Mouse (Mus musculus): Measurements from ENCODE around the gene Dnajb2. TPM values are rescaled to one million over a fixed set of nuclear protein-coding genes. Genes with fewer than 3 reads are reported as not detected.
"Not testable (repeated sequence)": the region's sequence is repeated elsewhere in the genome, so short reads cannot be mapped to it uniquely, and the experiment has no call there.

The Dnajb2 gene
- polyA plus RNA-seq, 1 experiment, result 20.1 TPM

- 2% methylated on average over 38 of the region's 38 CpGs for WGBS
- DNase-seq (ENCODE audit: low read depth, low spot score), result no peak
These were observed 17.8 kb upstream of the Dnajb2 start for GRCm38 (mm10) chr1:75218227-75219001.

DNA sequence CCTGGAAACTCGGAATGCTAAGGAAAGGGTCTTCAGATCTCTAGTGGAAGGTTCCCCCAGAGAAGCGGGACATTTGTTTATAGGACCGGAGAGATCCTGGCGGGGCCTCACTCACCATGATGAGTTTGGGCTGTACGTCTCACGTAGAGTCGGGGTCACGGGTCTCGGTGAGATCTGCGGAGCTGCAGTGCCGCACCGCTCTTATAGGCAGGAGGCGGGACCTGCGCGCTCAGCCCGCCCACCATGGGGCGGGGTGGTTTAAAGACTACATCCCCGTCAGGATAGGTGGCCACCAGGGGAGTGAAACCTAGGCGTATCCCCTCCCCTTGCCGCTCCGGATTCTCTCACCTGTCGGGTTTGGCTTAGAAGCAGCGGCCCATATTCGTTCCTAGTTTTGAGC is 17.1 kb upstream of the Dnajb2 start:
- under 1% methylated on average over 24 of the region's 24 CpGs for WGBS
- DNase-seq (ENCODE audit: low read depth, low spot score), result peak; percentile 71

DNA sequence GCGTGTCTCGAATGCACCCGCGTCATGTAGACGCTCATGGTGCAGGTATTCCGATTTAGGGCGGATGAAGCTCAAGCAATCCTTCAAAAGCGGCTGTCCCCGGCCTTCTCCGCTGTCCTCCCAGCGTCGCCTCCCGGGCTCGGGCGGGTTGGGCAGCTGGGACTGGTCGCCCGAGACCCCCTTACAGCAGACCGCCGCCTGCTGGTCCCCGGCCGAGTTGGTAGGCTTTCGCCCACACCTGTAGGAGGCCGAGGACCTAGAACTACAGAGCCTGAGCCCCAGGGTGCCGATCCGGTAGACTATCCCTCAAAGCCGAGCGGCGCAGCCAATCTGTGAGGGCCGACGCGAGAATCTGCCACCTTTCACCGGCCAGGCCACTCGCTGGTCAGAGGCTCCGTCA is 16.7 kb upstream of the Dnajb2 start, which contains the start of gene Tuba4a:
Gene Tuba4a, minus strand, starts transcription at position 335 of the 400 bp plus-strand sequence.
- 3% methylated on average over 34 of the region's 34 CpGs for WGBS
- DNase-seq (ENCODE audit: low read depth, low spot score), result no peak

GRCm38 (mm10) chr1:75221538-75221937 is 14.7 kb upstream of the Dnajb2 start:
- no peak for DNase-seq (ENCODE audit: low read depth, low spot score)
- 74% methylated on average over 3 of the region's 3 CpGs for WGBS

DNA sequence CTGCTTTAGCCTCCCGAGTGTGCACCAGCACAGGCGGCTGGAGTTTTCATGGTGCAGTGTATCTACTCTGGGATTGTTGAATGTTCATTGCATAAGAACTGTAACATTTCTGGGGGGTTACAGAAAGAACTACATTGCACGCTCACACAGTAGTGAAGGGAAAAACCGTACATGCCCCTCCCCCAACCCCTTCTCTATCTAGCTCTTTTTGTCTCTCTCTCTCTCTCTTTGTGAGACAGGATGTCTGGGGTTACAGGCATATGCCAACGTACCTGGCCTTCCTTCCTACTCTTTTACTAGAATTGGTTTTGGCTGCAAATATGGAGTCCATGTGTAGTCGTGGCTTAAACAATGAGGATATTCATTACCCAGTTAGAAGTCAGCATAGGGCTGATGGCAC is 13.3 kb upstream of the Dnajb2 start:
- DNase-seq (ENCODE audit: low read depth, low spot score), result no peak
- 80% methylated on average over 6 of the region's 6 CpGs for WGBS

DNA sequence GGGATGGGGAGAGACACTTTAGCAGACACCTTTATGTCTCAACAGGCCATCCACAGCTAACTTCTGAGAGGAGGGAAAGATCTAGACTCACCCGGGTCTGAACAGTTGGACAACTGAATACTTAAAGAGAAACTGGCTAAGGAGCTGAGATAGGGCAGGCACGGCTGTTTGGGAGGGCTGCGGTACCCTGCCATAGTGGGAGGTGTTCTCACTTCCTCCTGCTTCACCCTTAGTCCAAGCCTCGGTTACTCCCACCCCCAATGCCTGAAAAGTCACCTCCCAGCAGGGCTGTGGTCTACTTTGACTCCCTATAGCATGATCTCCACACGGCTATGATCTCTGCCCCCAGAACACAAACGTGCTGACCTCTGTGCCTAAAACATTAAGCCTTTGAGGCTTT is 12.7 kb upstream of the Dnajb2 start:
- no peak for DNase-seq (ENCODE audit: low read depth, low spot score)
- 61% methylated on average over 6 of the region's 6 CpGs for WGBS

DNA sequence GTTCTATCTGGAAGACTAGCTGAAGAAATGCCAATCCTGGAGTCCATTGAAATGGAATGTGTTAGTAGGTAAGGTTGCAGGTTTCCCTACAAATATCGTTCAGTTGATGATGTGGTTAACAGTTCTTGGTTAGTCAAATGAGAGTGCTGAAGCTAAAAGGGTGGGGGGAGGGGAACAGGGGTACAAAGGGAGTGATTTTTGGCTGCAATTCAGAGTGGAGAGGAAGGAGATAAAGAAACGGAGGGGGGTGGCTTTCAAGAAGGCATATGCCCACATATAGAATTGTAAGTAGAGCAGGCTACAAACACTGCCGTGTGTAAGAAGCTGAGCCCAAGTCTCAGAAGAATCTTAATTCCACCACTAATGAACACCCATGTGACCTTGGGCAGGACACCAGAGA is 10.7 kb upstream of the Dnajb2 start:
- 61% methylated on average over 3 of the region's 3 CpGs for WGBS

DNA sequence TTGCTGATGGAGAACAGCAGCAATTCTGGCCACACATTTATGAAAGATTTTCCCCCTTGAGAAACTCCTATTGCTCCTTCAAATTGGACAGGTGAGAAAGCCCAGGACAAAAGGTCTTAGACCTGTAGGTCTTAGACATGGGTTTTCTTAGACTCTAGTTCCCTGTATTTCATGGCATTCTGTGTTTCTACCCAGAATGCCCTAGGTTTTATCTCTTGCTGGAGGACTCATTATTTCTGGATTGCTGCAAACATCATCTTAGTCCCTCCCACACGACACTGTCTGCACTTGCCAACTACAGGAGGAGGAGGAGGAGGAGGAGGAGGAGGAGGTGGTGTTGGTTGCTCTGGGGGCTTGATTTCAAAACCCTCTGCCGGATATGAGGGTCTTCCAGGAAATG is 10.1 kb upstream of the Dnajb2 start:
- DNase-seq (ENCODE audit: low read depth, low spot score), result no peak
- WGBS, result 50% methylated on average over 2 of the region's 2 CpGs

More for the DNA sequence above, 10.7 kb upstream of the Dnajb2 start:
- no peak for DNase-seq (ENCODE audit: low read depth, low spot score)

GRCm38 (mm10) chr1:75227653-75228052 is 8.6 kb upstream of the Dnajb2 start:
- 79% methylated on average over 1 of the region's 1 CpGs for WGBS
- DNase-seq (ENCODE audit: low read depth, low spot score), result no peak

DNA sequence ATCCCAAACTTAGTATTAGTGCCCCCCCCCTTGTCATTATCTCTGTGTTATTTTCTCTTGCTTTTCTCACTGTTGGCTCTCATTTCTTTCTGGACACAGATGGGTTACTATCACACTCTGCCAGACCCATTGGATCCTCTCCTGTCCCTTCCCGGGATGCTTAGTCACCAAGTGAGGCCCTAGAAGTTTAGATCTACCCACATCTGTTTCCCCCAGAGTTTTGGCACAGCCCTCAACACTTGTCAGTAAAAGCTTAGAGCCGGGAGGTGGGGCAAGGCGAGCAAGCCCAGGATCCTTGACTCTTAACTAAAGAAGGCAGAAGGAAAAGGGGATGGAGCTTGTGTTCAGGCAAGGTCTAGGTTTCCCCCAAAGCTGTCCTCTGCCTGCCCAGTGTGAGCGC is 7.0 kb upstream of the Dnajb2 start:
- DNase-seq (ENCODE audit: low read depth, low spot score), result no peak
- WGBS, result 58% methylated on average over 4 of the region's 4 CpGs

GRCm38 (mm10) chr1:75230335-75230994 is 5.7 kb upstream of the Dnajb2 start:
- 50% methylated on average over 7 of the region's 7 CpGs for WGBS
- DNase-seq (ENCODE audit: low read depth, low spot score), result no peak

GRCm38 (mm10) chr1:75231224-75231623 is 5.0 kb upstream of the Dnajb2 start:
- 72% methylated on average over 4 of the region's 4 CpGs for WGBS

DNA sequence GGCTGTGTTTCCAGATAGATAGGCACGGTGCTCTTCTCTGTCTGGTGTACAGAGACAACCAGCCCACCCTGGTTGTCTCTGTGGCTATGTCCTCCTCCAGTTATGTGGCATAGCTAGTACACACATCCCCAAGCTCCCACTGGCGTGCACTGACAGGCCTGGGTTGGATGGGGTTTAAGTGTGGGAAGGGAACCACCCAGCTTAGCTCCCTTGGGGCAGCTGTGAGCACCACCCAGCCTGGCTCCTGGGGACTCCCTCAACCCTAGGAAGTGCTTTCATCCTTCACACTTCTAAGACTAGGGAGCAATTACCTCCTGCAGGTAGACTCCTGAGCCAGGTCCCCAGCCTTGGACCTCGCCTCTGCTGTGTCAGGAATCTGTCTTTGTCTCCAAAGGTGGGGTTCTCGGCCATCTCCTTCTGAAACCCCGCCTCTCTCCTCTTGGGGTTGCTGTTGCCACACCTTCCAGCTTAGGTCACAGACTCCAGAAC is 4.5 kb upstream of the Dnajb2 start, which contains the start of gene A630095N17Rik:
Gene A630095N17Rik, minus strand, starts transcription at position 439 of the 489 bp plus-strand sequence.
- WGBS, result 69% methylated on average over 5 of the region's 5 CpGs
- no peak for DNase-seq (ENCODE audit: low read depth, low spot score)

More at GRCm38 (mm10) chr1:75231224-75231623, 5.0 kb upstream of the Dnajb2 start:
- no peak for DNase-seq (ENCODE audit: low read depth, low spot score)

- DNase-seq (ENCODE audit: low read depth, low spot score), result not testable (repeated sequence)
- 72% methylated on average over 4 of the region's 4 CpGs for WGBS
These were observed 3.7 kb upstream of the Dnajb2 start for GRCm38 (mm10) chr1:75232489-75232888.

- 1% methylated on average over 8 of the region's 8 CpGs for WGBS
- DNase-seq (ENCODE audit: low read depth, low spot score), result no peak
These were observed 1.6 kb upstream of the Dnajb2 start for GRCm38 (mm10) chr1:75234606-75235005.

- WGBS, result 89% methylated on average over 10 of the region's 10 CpGs
- DNase-seq (ENCODE audit: low read depth, low spot score), result no peak
These were observed 3.4 kb downstream of the Dnajb2 start for GRCm38 (mm10) chr1:75239591-75239990.

GRCm38 (mm10) chr1:75243411-75243810 is 7.2 kb downstream of the Dnajb2 start:
- DNase-seq (ENCODE audit: low read depth, low spot score), result no peak
- 93% methylated on average over 14 of the region's 14 CpGs for WGBS

GRCm38 (mm10) chr1:75244175-75244826 is 8.1 kb downstream of the Dnajb2 start:
- 95% methylated on average over 12 of the region's 12 CpGs for WGBS
- DNase-seq (ENCODE audit: low read depth, low spot score), result no peak

DNA sequence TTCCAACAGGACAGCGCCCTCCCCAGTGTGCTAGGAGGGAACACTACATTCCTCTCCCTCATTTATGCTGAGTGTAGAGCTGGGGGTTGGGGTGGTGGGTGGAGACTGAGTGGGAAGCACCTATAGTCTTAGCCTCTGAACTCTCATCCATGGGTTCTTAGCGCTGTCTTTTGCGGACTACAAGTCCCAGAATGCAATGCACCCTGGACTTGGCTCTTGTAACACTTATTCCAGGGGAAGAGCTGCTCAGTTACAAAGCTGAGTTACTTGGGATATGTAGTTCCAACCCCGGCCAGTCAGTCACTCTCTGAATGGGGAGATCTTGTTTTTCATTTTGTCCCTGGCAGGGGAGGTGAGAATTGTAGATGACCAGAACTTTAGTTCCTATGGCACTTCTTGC is 8.6 kb downstream of the Dnajb2 start:
- WGBS, result 41% methylated on average over 4 of the region's 4 CpGs
- DNase-seq (ENCODE audit: low read depth, low spot score), result no peak
